ENCODE assay signal across 8 mouse cellular contexts in the genomic region with DNA sequence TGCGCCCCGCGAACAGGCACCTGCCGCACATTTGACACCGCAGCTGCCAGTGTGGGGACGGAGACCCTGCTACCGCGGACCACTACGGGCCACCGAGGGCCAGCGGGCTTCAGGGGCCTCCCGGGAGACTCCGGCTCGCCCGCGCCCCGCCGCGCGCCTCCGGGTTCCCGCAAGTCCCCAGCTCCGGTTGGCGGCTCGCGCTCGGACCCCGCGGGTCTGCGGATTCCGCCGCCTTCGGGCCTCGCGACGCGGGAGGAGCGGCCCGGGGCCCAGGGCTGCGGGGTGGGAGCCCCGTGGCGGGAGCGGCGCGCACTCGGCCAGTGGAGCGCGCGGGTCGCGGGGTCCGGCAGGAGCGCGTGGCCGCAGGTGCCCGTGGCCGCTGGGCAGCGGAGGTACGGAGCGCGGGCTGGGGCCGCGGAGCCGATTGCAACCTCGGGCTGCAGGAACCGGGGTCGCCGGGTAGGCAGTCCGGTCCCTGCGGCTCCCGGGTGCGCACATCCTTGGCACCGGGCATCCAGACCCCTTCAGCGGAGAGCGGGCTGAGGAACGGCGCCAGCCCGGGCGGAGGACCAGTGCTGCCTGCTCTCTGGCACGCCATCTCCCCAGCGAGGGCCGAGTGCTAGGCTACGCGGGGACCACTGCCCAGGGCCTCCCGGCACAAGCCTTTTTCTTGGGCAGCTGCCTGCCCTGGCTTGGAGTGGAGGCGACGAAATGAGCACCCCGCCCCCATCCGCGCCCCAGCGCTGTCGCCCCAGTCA. TPM values are rescaled to one million over a fixed set of nuclear protein-coding genes. Genes with fewer than 3 reads are reported as not detected.
DNase-seq lines count a peak whose midpoint lies in the region; ATAC-seq lines count a peak whose summit lies in the region.

No protein-coding gene starts in this region.

- H3K4me3 ChIP-seq in embryonic facial prominence, embryonic 12.5 days = peak overlapping the region; percentile 66
- peak overlapping the region; percentile 73 for H3K4me3 ChIP-seq in hindbrain, embryonic 14.5 days (replicated peaks; ENCODE audit: low read length)
- H3K4me3 ChIP-seq in limb, embryonic 13.5 days = peak overlapping the region; percentile 63
- peak overlapping the region; percentile 74 for H3K4me3 ChIP-seq in neural tube, embryonic 14.5 days (ENCODE audit: low read depth, low read length)

- peak overlapping the region; percentile 100 for H3K4me2 ChIP-seq in embryonic facial prominence, embryonic 12.5 days (replicated peaks)
- peak overlapping the region; percentile 98 for H3K4me2 ChIP-seq in hindbrain, embryonic 14.5 days (replicated peaks)
- peak overlapping the region; percentile 99 for H3K4me2 ChIP-seq in limb, embryonic 13.5 days (replicated peaks)
- peak overlapping the region; percentile 94 for H3K4me2 ChIP-seq in neural tube, embryonic 14.5 days (ENCODE audit: low read depth, low read length)

- H3K4me1 ChIP-seq in embryonic facial prominence, embryonic 12.5 days = peaks cover 13% of the 10 kb centered on the region; the same call in 1 of the 2 replicates
- H3K4me1 ChIP-seq in hindbrain, embryonic 14.5 days (replicated peaks; ENCODE audit: control insufficient read depth, insufficient read depth, low read length) = 0 out of 2 replicates have a peak, but pooled peaks cover 4% of the 10 kb centered on the region
- H3K4me1 ChIP-seq in limb, embryonic 13.5 days = peaks cover 12% of the 10 kb centered on the region
- H3K4me1 ChIP-seq in neural tube, embryonic 14.5 days (ENCODE audit: control insufficient read depth, insufficient read depth, low read length) = no peaks in the 10 kb centered on the region

- peak; percentile 5 for DNase-seq in layer of hippocampus, adult 11-12 months (ENCODE audit: low spot score)
- no peak for DNase-seq in layer of hippocampus, adult 9-10 months (ENCODE audit: low spot score)
- DNase-seq in adrenal gland, postnatal 25 days = peak; percentile 28
- peak; percentile 38 for DNase-seq in hindbrain, embryonic 14.5 days (ENCODE audit: low spot score)
- DNase-seq in spleen, postnatal 10 days (ENCODE audit: low spot score in 2 of 2) = no peak

- H3K9me3 ChIP-seq in embryonic facial prominence, embryonic 12.5 days = no peaks in the 10 kb centered on the region
- no peaks in the 10 kb centered on the region for H3K9me3 ChIP-seq in hindbrain, embryonic 14.5 days (ENCODE audit: control insufficient read depth, low read length)
- H3K9me3 ChIP-seq in limb, embryonic 13.5 days = no peaks in the 10 kb centered on the region
- H3K9me3 ChIP-seq in neural tube, embryonic 14.5 days (ENCODE audit: control insufficient read depth, low read length) = no peaks in the 10 kb centered on the region

- no peaks in the 10 kb centered on the region for H3K36me3 ChIP-seq in embryonic facial prominence, embryonic 12.5 days
- no peaks in the 10 kb centered on the region for H3K36me3 ChIP-seq in hindbrain, embryonic 14.5 days (replicated peaks; ENCODE audit: control insufficient read depth, insufficient read depth)
- no peaks in the 10 kb centered on the region for H3K36me3 ChIP-seq in limb, embryonic 13.5 days
- H3K36me3 ChIP-seq in neural tube, embryonic 14.5 days (ENCODE audit: control insufficient read depth, insufficient read depth, low read length) = no peaks in the 10 kb centered on the region

- WGBS in embryonic facial prominence, embryonic 12.5 days = 1% methylated on average over 91 of the region's 92 CpGs
- WGBS in hindbrain, embryonic 14.5 days = under 1% methylated on average over 70 of the region's 92 CpGs
- 1% methylated on average over 76 of the region's 92 CpGs for WGBS in limb, embryonic 13.5 days
- 0% methylated on average over 60 of the region's 92 CpGs for WGBS in neural tube, embryonic 14.5 days

- peak overlapping the region; percentile 59 for H3K9ac ChIP-seq in embryonic facial prominence, embryonic 12.5 days
- H3K9ac ChIP-seq in hindbrain, embryonic 14.5 days = peak overlapping the region; percentile 69
- peak overlapping the region; percentile 67 for H3K9ac ChIP-seq in limb, embryonic 13.5 days
- peak overlapping the region; percentile 62 for H3K9ac ChIP-seq in neural tube, embryonic 14.5 days (replicated peaks; ENCODE audit: low read depth, low read length)

- 0 out of 2 replicates have a peak, but pooled peaks have one; percentile 30 for ATAC-seq in embryonic facial prominence, embryonic 12.5 days (ENCODE audit: insufficient number of reproducible peaks, insufficient read depth, low FRiP score, low TSS enrichment)
- ATAC-seq in hindbrain, embryonic 14.5 days (ENCODE audit: low FRiP score) = peak; percentile 52
- ATAC-seq in limb, embryonic 13.5 days (ENCODE audit: low FRiP score, low read depth) = 0 out of 2 replicates have a peak, but pooled peaks have one; percentile 34
- peak; percentile 74 for ATAC-seq in neural tube, embryonic 14.5 days (ENCODE audit: low read depth)

- H3K27me3 ChIP-seq in embryonic facial prominence, embryonic 12.5 days = peaks cover 63% of the 10 kb centered on the region
- peaks cover 44% of the 10 kb centered on the region for H3K27me3 ChIP-seq in hindbrain, embryonic 14.5 days (ENCODE audit: control insufficient read depth, insufficient read depth, low read length)
- H3K27me3 ChIP-seq in limb, embryonic 13.5 days = peaks cover 74% of the 10 kb centered on the region
- H3K27me3 ChIP-seq in neural tube, embryonic 14.5 days (ENCODE audit: control insufficient read depth, insufficient read depth, low read length) = peaks cover 18% of the 10 kb centered on the region

- H3K27ac ChIP-seq in embryonic facial prominence, embryonic 12.5 days = no peak overlapping the region
- H3K27ac ChIP-seq in hindbrain, embryonic 14.5 days = no peak overlapping the region
- no peak overlapping the region for H3K27ac ChIP-seq in limb, embryonic 13.5 days
- H3K27ac ChIP-seq in neural tube, embryonic 14.5 days (ENCODE audit: low read depth, low read length) = no peak overlapping the region

RNA-seq across cellular contexts. Expression of a gene that starts 0.8 kb away (rescaled TPM):
- total RNA-seq in adrenal gland, postnatal 25 days (2021) = 1.0 and 1.5 TPM in 2 replicates
- 0.05 TPM in 2 replicates for polyA plus RNA-seq in embryonic facial prominence, embryonic 12.5 days (2016; fragmentation: Nextera tagmentation; extraction: Ambion mirVana)
- 2.7 and 3.5 TPM in 2 replicates for polyA plus RNA-seq in hindbrain, embryonic 14.5 days (2014; fragmentation: Nextera tagmentation; extraction: Ambion mirVana)
- 0.09 and 0.13 TPM in 2 replicates for polyA plus RNA-seq in limb, embryonic 13.5 days (2015; fragmentation: Nextera tagmentation; extraction: Ambion mirVana)
- 2.5 and 4.6 TPM in 2 replicates for polyA plus RNA-seq in neural tube, embryonic 14.5 days (2014; fragmentation: Nextera tagmentation; extraction: Ambion mirVana)

RNA-seq across cellular contexts. Expression of a gene that starts 57.3 kb away (rescaled TPM):
- total RNA-seq in adrenal gland, postnatal 25 days (2021) = 5.4 and 8.3 TPM in 2 replicates
- polyA plus RNA-seq in embryonic facial prominence, embryonic 12.5 days (2016; fragmentation: Nextera tagmentation; extraction: Ambion mirVana) = 0.19 TPM in 1 of 2 replicates, not detected in the other
- not detected in 2 replicates for polyA plus RNA-seq in hindbrain, embryonic 14.5 days (2014; fragmentation: Nextera tagmentation; extraction: Ambion mirVana)
- 0.36 and 0.37 TPM in 2 replicates for polyA plus RNA-seq in limb, embryonic 13.5 days (2015; fragmentation: Nextera tagmentation; extraction: Ambion mirVana)
- 0.22 and 0.47 TPM in 2 replicates for polyA plus RNA-seq in neural tube, embryonic 14.5 days (2014; fragmentation: Nextera tagmentation; extraction: Ambion mirVana)

Comparison
In these comparisons a context has a peak if more than half of its experiments do, and no peak if none do; other contexts are left out.
1. DNase-seq: peak in layer of hippocampus, adult 11-12 months (single experiment), adrenal gland, postnatal 25 days (single experiment) and hindbrain, embryonic 14.5 days (single experiment); none in layer of hippocampus, adult 9-10 months (single experiment) and spleen, postnatal 10 days (0 of 2).
2. Peak in every context shown above with its lines, with median percentiles within 50 percentile points of each other: ATAC-seq, H3K4me2 ChIP-seq, H3K4me3 ChIP-seq and H3K9ac ChIP-seq.